Mouse (Mus musculus) mouse embryonic stem cell (cell line): ENCODE measurements around the gene Sfta2.

ENCODE experiments used
- in situ Hi-C, 2 experiments: fragments of 300-500 bp; cut with MboI; formaldehyde crosslinking; loops; 1 replicate in 1 of 2; 3 replicates in 1 of 2; pipeline ENCODE4 v1.14.3; 2019 to 2020; ENCODE audit warnings: low sequenced_read_pairs in 2 of 2, low pct_unique_long_range_greater_than_20kb in 1 of 2, mixed read lengths in 1 of 2; ENCODE audit not compliant: unreplicated experiment in 1 of 2

Gene Sfta2

DNA sequence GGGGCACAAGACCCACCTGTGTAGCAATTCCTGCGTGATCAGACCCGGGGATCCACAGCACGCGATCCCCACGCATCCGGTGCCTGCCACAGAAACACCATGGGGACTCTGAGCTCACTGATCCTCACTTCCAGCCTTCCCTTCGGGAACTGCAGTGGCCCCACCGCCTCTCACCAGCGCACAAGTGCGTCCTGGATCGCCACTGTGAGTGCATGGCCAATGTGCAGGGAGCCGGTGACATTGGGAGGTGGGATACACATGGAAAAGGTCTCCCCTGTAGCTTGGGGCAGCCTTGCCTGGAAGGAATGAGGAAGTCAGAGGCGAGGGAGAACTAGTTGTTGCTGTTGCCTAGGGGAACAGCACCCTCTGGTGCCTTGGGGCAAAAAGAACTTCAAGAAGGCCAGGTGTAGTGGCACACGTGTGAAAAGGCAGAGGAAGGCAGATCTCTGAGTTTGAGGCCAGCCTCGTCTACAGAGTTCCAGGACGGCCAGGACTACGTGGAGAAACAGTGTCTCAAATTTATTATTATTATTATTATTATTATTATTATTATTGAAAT lies 64.7 kb downstream of the Sfta2 start:
- in situ Hi-C loops, result no loop called here

GRCm38 (mm10) chr17:35666851-35667256 lies 65.5 kb downstream of the Sfta2 start:
- in situ Hi-C loops, result no loop called here

DNA sequence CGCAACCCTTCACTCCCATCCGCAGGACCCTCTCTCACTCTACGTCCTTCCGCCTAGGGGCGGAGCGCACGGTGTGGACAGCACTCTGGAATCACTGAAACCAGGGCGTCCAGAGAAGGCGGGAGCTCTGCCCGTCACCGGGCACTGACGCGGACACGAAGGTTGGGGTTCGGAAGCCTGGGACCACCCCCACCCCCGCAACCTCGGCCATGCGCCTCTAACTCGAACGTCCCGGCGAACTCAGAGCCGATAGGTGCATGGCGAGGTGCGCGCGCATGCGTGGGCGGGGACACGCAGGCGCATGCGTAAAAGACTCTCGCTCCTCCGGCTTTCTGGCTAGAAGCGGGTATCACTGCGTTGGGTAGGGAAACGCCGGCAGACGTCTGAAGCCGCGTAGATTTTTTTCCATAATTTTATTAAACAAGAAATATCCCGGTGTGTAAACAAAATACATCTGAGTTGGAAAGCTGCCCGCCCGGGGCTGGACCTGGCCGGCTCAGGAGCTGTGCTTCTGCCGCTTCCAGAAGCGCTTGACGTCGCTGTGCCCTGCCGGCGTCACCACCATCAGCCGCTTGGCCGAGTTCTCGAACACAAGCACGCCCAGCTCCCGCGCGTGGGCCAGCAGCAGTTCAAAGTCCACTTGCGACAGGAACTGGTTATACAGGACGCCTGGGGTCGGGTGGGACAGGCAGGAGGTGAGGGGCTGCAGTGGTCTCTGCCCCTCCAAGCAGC lies 66.2 kb downstream of the Sfta2 start, which contains the start of gene Vars2:
Gene Vars2 (minus strand): TSS at position 259 of the 732 bp plus-strand sequence.
- in situ Hi-C loops, result no loop called here

GRCm38 (mm10) chr17:35669731-35670130 lies 68.4 kb downstream of the Sfta2 start:
- in situ Hi-C loops, result no loop called here

DNA sequence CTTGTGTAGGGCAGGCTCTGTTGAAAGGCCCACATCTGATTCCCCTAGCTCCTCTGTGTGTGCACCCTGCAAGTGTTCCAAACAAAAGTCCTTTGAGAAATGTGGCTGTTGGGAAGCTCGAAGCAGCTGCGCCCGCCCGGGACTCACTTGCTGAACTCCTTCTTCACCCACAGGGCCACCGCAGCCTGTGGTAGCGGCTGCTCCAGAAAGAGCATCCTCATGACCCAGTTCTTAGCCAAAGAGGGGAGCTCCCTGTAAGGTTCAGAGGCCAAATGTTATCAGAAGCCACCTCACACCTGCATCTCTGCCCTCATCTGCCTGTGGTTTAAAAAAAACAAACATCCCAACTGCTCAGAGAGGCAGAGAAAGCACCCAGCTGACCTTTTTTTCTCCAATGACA lies 70.5 kb downstream of the Sfta2 start:
- in situ Hi-C loops, result no loop called here

DNA sequence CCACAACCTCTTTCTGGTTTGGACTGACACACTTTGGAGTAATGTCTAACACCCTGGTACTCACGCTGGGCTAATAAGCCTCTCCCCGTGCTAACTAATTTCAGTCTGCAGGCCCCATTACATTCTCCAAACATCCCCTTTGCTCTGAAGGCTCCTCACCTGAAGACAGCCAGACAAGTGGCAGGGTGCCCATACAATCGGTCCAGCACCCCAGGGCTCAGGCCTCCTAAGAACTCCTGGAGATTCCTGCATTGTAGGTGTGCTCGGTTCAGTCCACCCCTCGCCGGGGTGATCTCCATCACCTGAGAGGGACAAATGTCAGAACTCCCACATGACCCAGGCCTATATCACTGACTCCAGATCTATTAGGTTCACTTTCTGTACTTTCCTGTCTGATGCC lies 71.2 kb downstream of the Sfta2 start:
- in situ Hi-C loops, result no loop called here

GRCm38 (mm10) chr17:35673416-35674035 lies 72.2 kb downstream of the Sfta2 start, which contains the start of gene Gtf2h4:
Gene Gtf2h4, minus strand, starts transcription at chr17:35673739.
- in situ Hi-C loops, result no loop called here

DNA sequence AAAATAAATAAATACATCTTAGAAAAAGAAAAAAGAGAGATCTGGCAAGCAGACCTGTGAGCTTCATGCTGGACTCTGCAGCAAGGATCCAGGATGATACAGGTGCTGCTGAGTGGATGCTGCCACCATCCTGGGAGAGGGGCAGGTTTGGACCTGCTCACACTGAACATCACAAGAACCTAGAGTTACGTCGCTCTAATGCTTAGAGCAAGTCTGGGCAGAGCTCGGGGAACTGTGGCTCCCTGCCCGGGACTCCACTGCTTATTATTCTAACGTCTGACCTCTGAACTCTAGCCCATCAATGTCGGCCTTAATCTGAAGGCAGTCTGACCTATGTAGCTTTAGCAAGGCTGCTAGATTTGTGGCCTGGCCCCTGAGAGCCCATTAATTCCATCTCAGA lies 79.2 kb downstream of the Sfta2 start:
- in situ Hi-C loops, result no loop called here

GRCm38 (mm10) chr17:35681986-35682385 lies 80.6 kb downstream of the Sfta2 start:
- in situ Hi-C loops, result no loop called here

- in situ Hi-C loops, result no loop called here
Observed at GRCm38 (mm10) chr17:35685061-35685460, 83.7 kb downstream of the Sfta2 start.

DNA sequence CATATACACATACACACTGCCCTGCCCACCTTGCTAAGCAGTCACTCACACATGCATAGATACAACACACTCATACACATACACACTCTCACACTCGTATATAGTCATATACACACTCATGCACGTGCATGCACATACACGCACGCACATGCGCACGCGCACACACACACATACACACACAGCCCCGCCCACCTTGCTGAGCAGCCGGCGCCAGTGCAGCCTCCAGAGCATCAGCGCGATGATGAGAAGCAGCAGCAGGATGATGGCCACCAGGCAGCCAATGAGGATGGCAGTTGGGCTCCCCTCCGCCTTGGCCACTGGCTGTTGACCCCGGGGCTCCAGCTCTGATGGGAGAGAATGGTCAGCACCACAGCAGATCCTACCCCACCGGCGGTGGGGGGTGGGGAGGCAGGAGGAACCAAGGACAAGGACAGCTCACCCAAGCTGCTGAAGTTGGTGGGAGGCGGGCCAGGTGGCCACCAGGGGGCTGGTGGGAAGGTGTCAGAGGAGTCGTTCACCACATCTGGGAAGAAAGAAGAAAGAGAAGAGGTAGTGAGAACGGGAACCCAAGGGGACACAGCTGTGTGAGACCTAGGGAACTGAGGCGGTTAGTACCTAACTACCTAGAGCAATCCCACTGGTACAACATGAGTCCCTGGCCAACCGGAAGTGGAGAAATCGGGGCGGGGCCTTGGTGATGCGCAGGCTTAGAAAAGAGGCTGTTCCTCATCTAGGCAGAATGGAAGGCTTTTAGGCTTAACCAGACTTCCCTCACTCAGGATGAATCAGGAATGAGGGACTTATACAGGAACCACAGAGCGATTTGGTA lies 87.2 kb downstream of the Sfta2 start:
- in situ Hi-C loops, result no loop called here

GRCm38 (mm10) chr17:35689936-35690645 lies 88.7 kb downstream of the Sfta2 start:
- in situ Hi-C loops, result no loop called here

GRCm38 (mm10) chr17:35691811-35692210 lies 90.5 kb downstream of the Sfta2 start:
- in situ Hi-C loops, result no loop called here

- in situ Hi-C loops, result no loop called here
Observed at GRCm38 (mm10) chr17:35692368-35692767, 91.0 kb downstream of the Sfta2 start.

DNA sequence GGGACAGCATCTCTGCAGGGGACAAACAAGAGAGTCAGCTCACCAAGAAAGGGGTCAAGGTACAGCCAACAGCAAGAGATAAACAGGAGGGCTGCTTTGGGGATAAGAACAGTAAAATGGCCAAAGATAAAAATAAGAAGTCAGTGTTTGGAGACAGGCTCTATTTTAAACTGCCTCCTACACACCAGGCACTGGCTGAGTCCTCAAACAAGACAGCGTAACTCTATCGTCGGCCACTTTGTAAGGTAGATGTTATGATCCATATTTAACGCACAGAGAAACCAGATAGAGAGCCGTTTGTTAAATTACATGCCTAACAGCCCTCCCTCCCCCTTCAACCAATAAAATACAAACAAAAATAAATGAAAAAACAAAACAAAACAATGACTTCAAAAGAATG lies 92.6 kb downstream of the Sfta2 start:
- in situ Hi-C loops, result no loop called here

DNA sequence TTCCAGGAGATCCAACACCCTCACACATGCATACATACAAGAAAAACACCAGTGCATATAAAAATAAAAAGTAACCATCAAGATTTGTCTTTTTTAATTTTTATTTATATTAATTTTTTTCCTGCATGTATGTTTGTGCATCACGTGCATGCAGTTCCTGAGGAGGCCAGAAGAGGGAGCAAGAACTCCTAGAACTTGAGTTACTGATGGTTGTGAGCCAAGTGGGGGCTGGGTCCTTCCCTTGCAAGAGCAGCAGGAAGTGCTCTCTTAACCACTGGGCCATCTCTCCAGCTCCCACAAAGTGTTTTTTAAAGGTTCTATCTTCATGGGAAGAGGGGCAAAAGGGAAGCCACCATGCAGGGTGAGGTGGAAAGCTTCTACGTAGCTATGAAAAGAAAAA lies 93.9 kb downstream of the Sfta2 start:
- in situ Hi-C loops, result no loop called here

DNA sequence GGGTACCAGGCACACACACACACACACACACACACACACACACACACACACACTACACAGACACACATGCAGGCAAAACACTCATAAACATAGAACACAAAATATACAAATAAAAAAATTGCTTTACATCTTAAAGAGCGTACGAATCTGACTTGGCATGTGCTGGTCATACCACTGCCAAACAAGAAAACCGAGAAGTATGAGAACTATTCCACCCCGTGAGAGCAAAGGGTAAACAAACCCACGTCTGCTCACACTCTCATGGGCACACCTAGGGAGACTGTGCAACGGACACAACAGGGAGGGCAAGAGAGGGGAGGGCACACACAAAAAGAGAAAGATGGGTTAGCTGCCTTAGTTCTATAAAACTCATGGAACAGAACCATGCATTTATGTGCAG lies 95.3 kb downstream of the Sfta2 start:
- in situ Hi-C loops, result no loop called here

GRCm38 (mm10) chr17:35697429-35697758 lies 96.0 kb downstream of the Sfta2 start:
- in situ Hi-C loops, result no loop called here
